Mouse (Mus musculus) cerebellum, adult 2 months (tissue): Measurements from ENCODE around the gene Kmt5a.

ENCODE experiments used
- CTCF ChIP-seq: fragments of 200-500 bp; IDR thresholded peaks from 2 replicates; pipeline ENCODE4 v1.5.1; 2011; ENCODE audit warnings: low read depth, mild to moderate bottlenecking, control low read depth, low read length, moderate library complexity, borderline replicate concordance; ENCODE audit not compliant: insufficient read depth
- POLR2A ChIP-seq: fragments of 200-500 bp; IDR thresholded peaks from 2 replicates; pipeline ENCODE4 v1.6.1; 2011; ENCODE audit warnings: low read length, control low read depth, borderline replicate concordance; ENCODE audit not compliant: insufficient read depth

- no peak for TF ChIP-seq CTCF
- TF ChIP-seq POLR2A, result no peak
These were observed 20.8 kb upstream of the Kmt5a start for GRCm38 (mm10) chr5:124418903-124419302.
